Mouse (Mus musculus) G1E-ER4 (cell line): ENCODE results near the gene Marveld3. TPM values are rescaled to one million over a fixed set of nuclear protein-coding genes. Genes with fewer than 3 reads are reported as not detected.

Experiments
- GATA1 ChIP-seq: IDR thresholded peaks from one replicate; pipeline ENCODE4 v1.8.0; 2012; ENCODE audit warnings: low read length, inconsistent platforms
- polyA plus RNA-seq: library from polyadenylated mRNA; stranded (reverse); fragments of >175 nt; gene quantifications from 2 replicates; pipeline ENCODE4 v1.2.3, GENCODE M21; 2012

The Marveld3 gene
- polyA plus RNA-seq, 1 experiment, result not detected

- no peak for TF ChIP-seq GATA1
Observed at GRCm38 (mm10) chr8:109983944-109984343, 21.9 kb upstream of the Marveld3 start.

- TF ChIP-seq GATA1, result no peak
Observed at GRCm38 (mm10) chr8:109982386-109983105, 20.5 kb upstream of the Marveld3 start.

- no peak for TF ChIP-seq GATA1
Observed at GRCm38 (mm10) chr8:109979339-109979738, 17.3 kb upstream of the Marveld3 start.

GRCm38 (mm10) chr8:109972901-109973300 lies 10.9 kb upstream of the Marveld3 start:
- TF ChIP-seq GATA1, result no peak

- TF ChIP-seq GATA1, result no peak
Observed at GRCm38 (mm10) chr8:109970323-109970722, 8.3 kb upstream of the Marveld3 start.

GRCm38 (mm10) chr8:109968837-109969236 lies 6.8 kb upstream of the Marveld3 start:
- TF ChIP-seq GATA1, result no peak

GRCm38 (mm10) chr8:109964106-109964505 lies 2.1 kb upstream of the Marveld3 start:
- TF ChIP-seq GATA1, result no peak

- no peak for TF ChIP-seq GATA1
Observed at GRCm38 (mm10) chr8:109963421-109963820, 1.4 kb upstream of the Marveld3 start.

GRCm38 (mm10) chr8:109962896-109963295 lies 893 bp upstream of the Marveld3 start:
- TF ChIP-seq GATA1, result no peak

GRCm38 (mm10) chr8:109959112-109959511 lies 2.9 kb downstream of the Marveld3 start:
- no peak for TF ChIP-seq GATA1

GRCm38 (mm10) chr8:109958036-109958655 lies 3.9 kb downstream of the Marveld3 start:
- no peak for TF ChIP-seq GATA1

- no peak for TF ChIP-seq GATA1
Observed at GRCm38 (mm10) chr8:109957167-109958028, 4.6 kb downstream of the Marveld3 start.

- no peak for TF ChIP-seq GATA1
Observed at GRCm38 (mm10) chr8:109954486-109954948, 7.5 kb downstream of the Marveld3 start.

GRCm38 (mm10) chr8:109952171-109952570 lies 9.8 kb downstream of the Marveld3 start:
- TF ChIP-seq GATA1, result no peak

GRCm38 (mm10) chr8:109948285-109948564 lies 13.8 kb downstream of the Marveld3 start:
- no peak for TF ChIP-seq GATA1
